Mouse (Mus musculus) ES-Bruce4 (cell line): ENCODE measurements at regions not wholly inside any gene's neighbourhood (a gene's known extent, or its start where the extent isn't known, plus 50 kb on each side); places are given as distances from the start of the nearest gene placed in this dataset.

Experiments
- H3K27ac ChIP-seq: 2 replicates; pipeline ENCODE4 v1.5.1; 2012; ENCODE audit warnings: low read length, inconsistent platforms; ENCODE audit not compliant: insufficient read depth
- H3K27me3 ChIP-seq: 2 replicates; pipeline ENCODE4 v1.6.1; 2012; ENCODE audit warnings: mild to moderate bottlenecking, low read length, inconsistent platforms; ENCODE audit not compliant: control insufficient read depth, poor library complexity, insufficient read depth, severe bottlenecking
- H3K36me3 ChIP-seq: 2 replicates; pipeline ENCODE4 v1.6.1; 2012; ENCODE audit warnings: inconsistent platforms, mild to moderate bottlenecking, low read length, moderate library complexity; ENCODE audit not compliant: control insufficient read depth, poor library complexity, insufficient read depth, severe bottlenecking
- H3K4me1 ChIP-seq: one replicate; pipeline ENCODE4 v1.8.1; 2011; ENCODE audit warnings: low read length; ENCODE audit not compliant: control insufficient read depth, insufficient read depth
- H3K4me3 ChIP-seq: 2 replicates; pipeline ENCODE4 v1.5.1; 2011; ENCODE audit warnings: low read depth, mild to moderate bottlenecking, low read length
- H3K9ac ChIP-seq: 2 replicates; pipeline ENCODE4 v1.6.1; 2012; ENCODE audit warnings: low read depth, mild to moderate bottlenecking, inconsistent platforms; ENCODE audit not compliant: poor library complexity, severe bottlenecking
- H3K9me3 ChIP-seq: replicated peaks from 2 replicates; pipeline ENCODE4 v1.6.1; 2012; ENCODE audit warnings: mild to moderate bottlenecking, low read length, inconsistent platforms; ENCODE audit not compliant: control insufficient read depth, poor library complexity, insufficient read depth, severe bottlenecking
- CTCF ChIP-seq: IDR thresholded peaks from one replicate; pipeline ENCODE4 v1.8.1; 2011; ENCODE audit warnings: low read depth, low read length
- EP300 ChIP-seq: IDR thresholded peaks from 2 replicates; pipeline ENCODE4 v1.6.1; 2011; ENCODE audit warnings: low read depth, low read length; ENCODE audit not compliant: insufficient read depth
- POLR2A ChIP-seq: IDR thresholded peaks from one replicate; pipeline ENCODE4 v1.8.1; 2011; ENCODE audit warnings: low read length; ENCODE audit not compliant: insufficient read depth

GRCm38 (mm10) chr14:58321875-58322274 lies 251.5 kb downstream of the Fgf9 start:
- H3K4me3 ChIP-seq = no peak overlapping the region
- no peak overlapping the region for H3K9ac ChIP-seq
- no peaks in the 10 kb centered on the region for H3K9me3 ChIP-seq
- no peaks in the 10 kb centered on the region for H3K4me1 ChIP-seq
- TF ChIP-seq POLR2A (no peak), CTCF (no peak), EP300 (no peak)
- no peak overlapping the region for H3K27ac ChIP-seq
- H3K36me3 ChIP-seq = no peaks in the 10 kb centered on the region
- no peaks in the 10 kb centered on the region for H3K27me3 ChIP-seq

- Histone ChIP-seq H3K36me3 (no peaks in the 10 kb centered on the region), H3K27me3 (no peaks in the 10 kb centered on the region), H3K4me1 (no peaks in the 10 kb centered on the region), H3K9me3 (no peaks in the 10 kb centered on the region), H3K4me3 (no peak overlapping the region), H3K9ac (no peak overlapping the region), H3K27ac (no peak overlapping the region)
- TF ChIP-seq CTCF = no peak
- no peak for TF ChIP-seq EP300
- TF ChIP-seq POLR2A = no peak
Observed at GRCm38 (mm10) chr14:58321234-58321633, 250.9 kb downstream of the Fgf9 start.

GRCm38 (mm10) chr14:58317640-58318039 lies 247.3 kb downstream of the Fgf9 start:
- no peak overlapping the region for H3K27ac ChIP-seq
- H3K4me3 ChIP-seq = no peak overlapping the region
- H3K27me3 ChIP-seq = no peaks in the 10 kb centered on the region
- H3K9me3 ChIP-seq = no peaks in the 10 kb centered on the region
- no peaks in the 10 kb centered on the region for H3K4me1 ChIP-seq
- H3K9ac ChIP-seq = no peak overlapping the region
- TF ChIP-seq POLR2A (no peak), EP300 (no peak), CTCF (no peak)
- H3K36me3 ChIP-seq = no peaks in the 10 kb centered on the region

GRCm38 (mm10) chr14:58317231-58317630 lies 246.9 kb downstream of the Fgf9 start:
- Histone ChIP-seq H3K9ac (no peak overlapping the region), H3K36me3 (no peaks in the 10 kb centered on the region), H3K27ac (no peak overlapping the region), H3K4me3 (no peak overlapping the region), H3K4me1 (no peaks in the 10 kb centered on the region), H3K27me3 (no peaks in the 10 kb centered on the region), H3K9me3 (no peaks in the 10 kb centered on the region)
- TF ChIP-seq CTCF (no peak), POLR2A (no peak), EP300 (no peak)

- no peak overlapping the region for H3K27ac ChIP-seq
- no peak overlapping the region for H3K4me3 ChIP-seq
- no peaks in the 10 kb centered on the region for H3K4me1 ChIP-seq
- H3K9ac ChIP-seq = no peak overlapping the region
- H3K36me3 ChIP-seq = no peaks in the 10 kb centered on the region
- H3K9me3 ChIP-seq = no peaks in the 10 kb centered on the region
- TF ChIP-seq POLR2A = no peak
- TF ChIP-seq EP300 = no peak
- TF ChIP-seq CTCF = no peak
- H3K27me3 ChIP-seq = no peaks in the 10 kb centered on the region
Observed at GRCm38 (mm10) chr14:58307695-58308094, 237.3 kb downstream of the Fgf9 start.

- Histone ChIP-seq H3K9me3 (no peaks in the 10 kb centered on the region), H3K4me1 (no peaks in the 10 kb centered on the region), H3K27ac (no peak overlapping the region), H3K27me3 (no peaks in the 10 kb centered on the region), H3K36me3 (no peaks in the 10 kb centered on the region), H3K4me3 (no peak overlapping the region), H3K9ac (no peak overlapping the region)
- TF ChIP-seq EP300 = no peak
- no peak for TF ChIP-seq CTCF
- no peak for TF ChIP-seq POLR2A
Observed at GRCm38 (mm10) chr14:58306832-58307521, 236.6 kb downstream of the Fgf9 start.
